Mouse (Mus musculus) frontal cortex, postnatal 36 days (tissue): ENCODE measurements around the gene Prom2.

ENCODE experiments used
- DNase-seq, 2 experiments: peaks; one replicate each; pipeline ENCODE4 v3.0.0; 2022; ENCODE audit warnings: low spot score in 2 of 2

Gene Prom2

DNA sequence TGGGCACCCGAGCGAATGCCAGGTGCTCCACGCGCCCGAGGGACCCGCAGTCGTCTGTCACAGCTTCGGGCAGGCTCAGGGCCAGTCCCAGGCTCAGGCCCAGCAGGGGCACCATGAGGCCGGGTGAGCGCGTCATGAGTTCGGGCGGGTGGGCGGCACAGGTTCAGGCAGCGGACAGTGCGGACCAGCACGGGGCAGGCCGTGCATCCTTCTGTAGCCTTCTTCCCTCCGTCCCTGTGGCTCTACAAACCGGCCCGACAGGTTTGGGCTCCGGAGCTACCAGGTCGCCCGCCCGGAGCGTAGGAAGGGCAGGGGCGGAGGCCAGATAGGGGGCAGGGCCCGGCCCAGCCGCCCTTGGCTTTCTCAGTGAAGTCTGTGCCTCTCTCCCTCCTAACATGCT, at the start of gene Prom2:
Prom2 (minus strand) TSS at position 283 of the 400 bp plus-strand sequence.
- DNase-seq = no peak

DNA sequence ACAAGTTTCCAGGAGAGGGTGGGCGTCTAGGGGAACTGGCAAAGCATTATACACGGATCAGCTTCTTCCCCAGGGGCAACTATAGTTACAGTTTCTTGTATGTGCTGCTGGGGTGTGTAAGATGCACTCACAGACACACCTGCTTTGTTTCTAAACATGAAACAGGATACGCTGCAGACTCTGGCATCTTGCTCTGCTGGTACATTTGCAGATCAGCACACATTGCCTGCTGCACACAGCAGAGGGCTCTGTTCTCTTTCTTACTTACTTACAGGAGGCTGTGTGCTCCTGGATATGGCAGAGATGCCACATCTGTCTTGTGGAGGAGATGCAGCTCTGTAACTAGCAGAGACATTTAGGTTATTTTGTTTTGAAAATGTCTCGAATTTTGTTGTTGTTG, 49.6 kb upstream of the Prom2 start:
- no peak for DNase-seq

DNA sequence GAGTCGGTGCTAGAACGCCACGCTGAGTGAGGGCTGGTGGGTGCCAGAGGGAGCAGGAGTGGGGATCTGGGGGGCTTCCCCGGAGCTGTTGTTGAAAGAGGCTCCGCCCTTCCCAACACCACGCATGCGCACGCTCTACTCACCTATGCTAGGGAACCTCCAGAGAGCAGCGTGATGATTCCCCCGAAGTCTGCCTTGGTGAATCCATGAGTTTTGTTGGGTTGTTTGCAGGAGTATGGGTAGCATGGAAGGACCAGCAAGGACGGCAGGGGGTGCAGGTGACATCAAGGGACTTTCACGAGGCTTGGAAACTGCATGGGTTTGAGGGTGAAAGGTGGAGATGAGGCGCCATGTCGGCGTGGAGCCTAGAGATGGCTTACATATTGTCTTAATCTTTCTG, 48.9 kb upstream of the Prom2 start:
- DNase-seq = no peak

DNA sequence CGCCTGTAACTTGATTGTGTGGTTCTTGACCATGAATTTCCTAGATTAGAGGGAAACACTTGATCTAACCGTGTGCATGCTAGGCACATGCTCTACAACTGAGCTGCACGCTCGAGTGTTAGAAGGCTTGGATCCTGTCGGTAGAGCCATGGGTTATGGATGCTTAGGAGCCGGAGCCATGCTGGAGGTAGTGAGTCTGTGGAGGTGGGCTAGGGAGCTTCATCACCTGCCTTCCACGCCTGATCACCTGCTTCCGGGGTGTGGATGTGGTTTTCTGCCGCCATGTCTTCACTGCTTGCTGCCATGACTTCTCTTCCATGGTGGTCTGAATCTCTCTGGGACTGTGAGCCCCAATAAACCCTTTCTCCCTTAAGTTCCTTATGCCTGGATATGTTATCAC, 47.6 kb upstream of the Prom2 start:
- DNase-seq = no peak

DNA sequence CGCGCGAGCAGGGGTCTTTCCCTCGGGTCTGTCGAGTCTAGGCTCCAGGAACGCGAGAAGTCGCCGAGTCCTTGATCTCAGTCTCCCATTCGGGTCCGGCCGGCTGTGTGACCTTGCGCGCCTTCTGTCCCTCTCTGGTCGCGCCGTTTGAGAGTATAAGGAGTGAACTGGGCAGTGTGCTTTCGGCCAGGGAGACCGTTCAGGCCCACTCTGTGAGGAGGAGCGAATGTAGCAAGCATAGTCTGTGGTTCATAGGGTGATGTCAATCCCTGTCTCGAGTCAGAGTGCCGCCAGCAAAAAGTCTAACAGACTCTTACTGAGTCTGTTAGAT, 46.2 kb upstream of the Prom2 start:
- DNase-seq = no peak

DNA sequence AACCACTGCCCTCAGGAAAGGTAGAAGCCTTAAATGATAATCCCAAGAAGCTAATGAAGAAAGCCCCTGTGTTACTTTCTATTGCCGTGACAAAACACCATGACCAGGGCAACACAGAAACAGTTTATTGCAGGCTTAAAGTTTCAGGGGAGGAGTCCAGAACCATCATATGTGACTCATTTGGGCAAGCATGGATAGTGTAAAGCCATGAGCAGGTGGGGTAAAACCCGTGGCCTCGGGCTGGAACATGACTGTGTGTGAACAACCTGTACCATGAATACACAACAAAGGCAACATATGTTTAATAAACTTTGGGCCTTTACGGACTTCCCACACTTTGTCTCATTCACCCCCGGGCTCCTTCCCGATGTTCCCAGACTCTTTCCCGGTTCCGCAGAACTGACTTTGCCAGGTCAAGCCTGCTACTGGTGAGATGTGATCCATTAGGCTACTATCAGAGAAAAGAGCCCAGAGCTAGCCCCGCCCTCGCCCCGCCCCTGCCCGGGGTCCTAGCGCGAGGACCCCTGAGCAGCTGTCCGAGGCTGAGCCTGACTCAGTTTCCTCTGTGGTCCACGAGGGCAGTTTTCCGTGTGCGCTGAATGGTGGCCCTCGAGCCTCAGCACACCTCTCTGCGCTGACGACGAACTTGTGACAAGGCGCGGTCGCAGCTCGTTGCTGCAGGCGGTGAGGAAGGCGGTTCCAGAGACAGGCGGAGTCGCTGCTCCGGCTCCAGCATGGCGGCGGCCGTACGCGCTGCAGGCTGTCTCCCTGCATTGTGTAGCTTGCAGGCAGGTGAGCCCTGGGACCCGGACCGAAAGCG, 45.6 kb upstream of the Prom2 start, which contains the start of the genes Zfp661 and Mrps5:
Zfp661 (minus strand) TSS at position 401 of the 820 bp plus-strand sequence.
Mrps5 (plus strand) TSS at position 529 of the 820 bp plus-strand sequence.
- DNase-seq = peak; percentile 84

DNA sequence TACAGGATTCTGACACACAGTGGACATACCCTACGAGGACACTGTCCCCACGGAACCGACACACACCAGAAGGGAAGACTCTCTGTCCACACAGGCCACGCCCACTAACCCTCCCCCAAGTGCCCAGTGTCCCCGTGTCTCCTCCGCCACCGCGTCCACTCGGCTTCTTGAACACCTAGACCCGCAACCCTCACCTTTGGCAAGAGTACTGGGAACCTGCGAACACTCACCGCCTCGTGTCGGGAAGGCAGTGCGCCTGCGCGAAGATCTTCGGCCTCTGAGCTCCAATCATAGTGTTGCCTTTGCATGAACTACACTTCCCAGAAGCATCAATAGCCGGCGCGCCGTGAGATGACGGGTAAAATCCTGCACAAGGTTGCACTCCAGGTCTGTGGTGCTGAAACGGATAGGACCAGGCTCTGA, 43.2 kb upstream of the Prom2 start:
- DNase-seq = peak; percentile 97

DNA sequence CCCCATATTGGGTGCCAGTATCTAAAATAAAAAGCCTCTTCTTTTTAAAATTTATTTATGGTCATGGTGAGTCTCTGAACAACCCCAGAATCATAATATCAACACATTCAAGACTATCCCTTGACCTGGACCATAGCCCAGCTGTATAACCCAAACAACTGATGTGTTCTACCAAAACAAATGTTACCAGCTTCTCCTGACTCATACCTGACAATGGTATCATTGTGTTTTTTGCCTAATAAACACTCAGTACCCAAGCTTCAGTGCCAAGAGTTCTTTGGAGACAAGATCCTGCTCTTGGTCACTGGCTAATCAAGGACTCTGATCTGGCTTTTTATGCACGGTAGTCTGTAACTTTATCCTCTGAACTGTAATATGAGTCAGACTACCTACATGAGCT, 32.1 kb upstream of the Prom2 start:
- DNase-seq = no peak

DNA sequence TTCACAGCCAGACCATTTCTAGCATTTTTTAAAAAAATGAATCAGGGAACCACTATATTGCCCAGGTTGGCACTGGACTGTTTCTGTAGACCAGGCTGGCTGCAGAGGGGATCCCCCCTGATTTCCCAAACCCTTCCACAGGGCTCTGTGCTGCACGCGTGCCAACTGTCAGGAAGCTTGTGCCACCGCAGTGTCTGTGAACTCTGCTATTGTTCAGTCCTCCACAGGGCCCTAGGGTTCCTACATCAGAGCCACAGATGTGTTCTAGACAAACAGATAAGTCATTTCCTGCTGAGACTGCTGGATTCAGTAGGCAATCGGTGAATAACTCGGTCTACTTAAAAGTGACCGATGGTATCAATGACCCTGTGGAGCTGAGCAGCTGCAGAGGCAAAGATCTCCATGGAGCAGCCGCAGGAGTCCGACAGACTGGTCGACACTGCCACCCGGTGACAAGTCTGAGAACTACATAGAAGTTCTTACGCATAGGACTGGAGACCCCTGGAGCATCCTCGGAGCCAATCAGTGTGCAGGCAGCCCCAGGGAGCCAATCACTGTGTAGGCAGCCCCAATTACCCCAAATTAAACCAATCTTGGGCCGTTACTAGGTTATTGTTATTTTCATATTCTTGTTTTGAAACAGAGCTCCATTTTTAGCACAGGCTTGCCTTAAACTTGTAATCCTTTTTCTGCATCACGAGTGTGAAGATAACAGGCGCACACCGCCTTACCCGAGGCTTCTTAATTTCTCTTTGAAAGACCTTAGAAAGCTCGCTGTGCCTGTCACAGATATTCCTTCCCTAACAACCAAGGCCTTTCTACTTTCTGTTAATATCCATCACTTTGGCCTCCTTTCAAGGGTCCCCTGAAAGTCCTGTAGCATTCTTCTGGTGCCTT, 18.1 kb upstream of the Prom2 start:
- DNase-seq = peak; percentile 91 to 98

DNA sequence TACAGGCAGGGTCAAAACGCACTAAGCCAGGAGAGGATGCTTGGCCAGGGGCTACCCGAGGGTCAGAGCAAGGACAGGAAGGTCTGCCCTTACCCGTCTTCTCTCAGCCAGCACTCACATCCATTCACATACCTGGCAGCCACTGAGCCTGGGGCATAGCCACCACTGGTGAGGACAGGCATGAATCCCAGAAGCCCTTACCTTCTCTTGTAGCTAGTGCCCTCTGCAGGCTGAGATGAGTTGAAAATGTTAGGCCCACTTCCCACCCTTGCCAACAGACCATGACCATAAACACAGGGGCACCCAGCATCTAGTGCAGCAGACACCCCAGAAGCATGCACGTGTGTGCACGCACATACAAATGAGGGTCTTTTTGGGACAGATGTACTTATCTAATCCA, 9.8 kb upstream of the Prom2 start:
- DNase-seq = peak; percentile 54 to 65

DNA sequence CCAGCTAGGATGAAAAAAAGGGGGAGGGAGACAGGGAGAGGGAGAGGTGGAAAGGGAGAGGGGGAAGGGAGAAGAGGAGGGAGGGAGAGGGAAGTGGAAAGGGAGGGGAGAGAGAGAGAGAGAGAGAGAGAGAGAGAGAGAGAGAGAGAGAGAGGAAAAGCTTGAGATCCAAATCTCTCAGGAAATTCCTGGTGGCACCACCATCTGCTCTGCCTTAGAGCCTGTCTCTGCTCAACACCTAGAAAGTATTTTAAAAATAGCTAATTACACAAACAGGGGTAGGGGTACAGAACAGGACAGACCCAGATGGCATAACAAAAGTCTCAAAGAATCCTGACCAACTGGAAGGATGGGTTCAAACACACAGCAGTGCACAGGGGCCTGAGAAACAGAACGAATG, 9.2 kb upstream of the Prom2 start:
- no peak for DNase-seq

DNA sequence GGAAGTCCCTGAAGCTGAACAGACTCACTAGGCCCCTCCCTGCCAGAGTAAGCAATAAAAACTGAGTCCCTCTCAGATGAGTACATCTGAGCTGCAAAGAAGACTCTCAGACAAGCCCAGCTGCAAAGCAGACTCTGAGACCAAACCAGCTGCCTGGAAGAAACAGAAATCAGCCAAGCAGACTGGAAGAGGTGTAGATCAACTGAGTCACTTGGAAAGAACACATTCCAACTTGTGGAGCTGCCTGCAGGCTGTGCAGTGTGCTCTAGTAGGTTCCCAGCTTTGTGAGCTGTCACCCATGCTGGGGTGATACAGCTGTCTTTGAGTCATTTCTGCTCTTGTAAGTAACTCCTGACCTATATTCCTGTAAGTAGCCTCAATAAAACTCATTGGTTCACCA, 8.4 kb upstream of the Prom2 start:
- DNase-seq = no peak

DNA sequence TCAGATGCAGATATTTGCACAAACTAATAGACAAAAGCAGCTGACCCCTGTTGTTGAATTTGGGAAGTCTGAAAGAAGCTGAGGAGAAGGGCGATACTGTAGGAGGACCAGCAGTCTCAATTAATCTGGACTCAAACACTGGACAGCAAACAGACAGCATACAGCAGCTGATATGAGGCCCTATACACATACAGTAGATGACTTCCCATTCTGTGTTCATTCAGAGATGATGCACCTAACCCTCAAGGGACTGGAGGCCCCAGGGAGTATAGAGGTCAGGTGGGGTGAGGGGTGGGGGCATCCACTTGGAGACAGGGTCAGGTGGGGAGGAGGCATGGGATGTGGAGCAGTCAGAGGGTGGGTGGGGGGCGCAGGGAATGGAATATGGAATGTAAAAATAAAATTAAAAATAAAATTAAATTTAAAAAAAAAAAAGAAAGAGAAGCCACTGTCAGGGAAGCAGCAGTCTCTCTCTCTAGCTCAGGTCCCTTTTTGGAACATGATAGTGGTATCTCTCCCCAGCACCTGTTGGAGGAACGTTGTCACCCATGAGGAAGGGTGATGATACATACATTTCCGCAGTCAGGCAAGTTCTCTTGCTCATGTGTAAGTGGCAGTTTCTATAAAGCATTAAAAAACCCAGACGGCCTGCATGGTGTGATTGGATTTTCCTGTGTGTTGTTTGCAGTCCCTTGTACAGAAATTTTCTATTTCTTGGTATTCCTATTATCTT, 7.2 kb upstream of the Prom2 start:
- no peak for DNase-seq

DNA sequence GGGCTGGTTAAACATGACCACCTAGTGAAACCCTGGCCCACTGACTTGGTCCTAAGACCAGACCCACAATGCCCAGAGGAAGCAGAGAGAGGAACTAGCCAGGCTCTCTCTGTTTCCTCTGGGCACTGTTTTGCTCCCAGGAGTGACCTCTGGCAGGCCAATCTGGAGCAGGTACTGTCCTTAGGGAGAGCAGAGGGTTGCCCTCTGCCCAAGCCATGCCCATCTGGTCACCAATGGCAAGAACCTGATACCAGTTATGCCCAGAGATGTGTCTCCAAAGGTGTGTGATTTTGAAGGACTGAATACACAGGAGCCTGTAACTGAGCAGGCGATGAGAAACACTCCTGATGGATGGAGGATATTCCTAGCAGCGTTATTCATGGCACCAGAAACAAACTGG, 430 bp upstream of the Prom2 start:
- DNase-seq = no peak

DNA sequence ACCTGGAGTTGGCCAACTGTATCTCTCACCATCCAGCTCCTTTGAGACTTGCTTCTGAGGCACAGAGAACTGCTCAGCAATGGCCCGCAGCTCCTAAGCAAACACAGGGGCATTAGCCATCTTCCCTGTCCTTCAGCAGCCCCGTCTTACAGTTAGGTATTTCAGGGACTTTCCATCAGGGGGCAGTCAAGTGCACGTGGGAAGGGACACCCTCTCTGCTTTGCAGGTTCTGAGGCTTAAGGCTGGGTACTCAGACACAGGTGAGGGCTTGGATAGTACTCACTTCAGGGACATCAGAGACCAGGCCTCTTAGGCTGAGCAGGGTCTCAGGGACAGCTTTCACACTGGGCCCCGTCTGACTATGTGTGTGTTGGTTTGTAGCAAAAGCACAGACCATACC, 1.8 kb downstream of the Prom2 start:
- no peak for DNase-seq

DNA sequence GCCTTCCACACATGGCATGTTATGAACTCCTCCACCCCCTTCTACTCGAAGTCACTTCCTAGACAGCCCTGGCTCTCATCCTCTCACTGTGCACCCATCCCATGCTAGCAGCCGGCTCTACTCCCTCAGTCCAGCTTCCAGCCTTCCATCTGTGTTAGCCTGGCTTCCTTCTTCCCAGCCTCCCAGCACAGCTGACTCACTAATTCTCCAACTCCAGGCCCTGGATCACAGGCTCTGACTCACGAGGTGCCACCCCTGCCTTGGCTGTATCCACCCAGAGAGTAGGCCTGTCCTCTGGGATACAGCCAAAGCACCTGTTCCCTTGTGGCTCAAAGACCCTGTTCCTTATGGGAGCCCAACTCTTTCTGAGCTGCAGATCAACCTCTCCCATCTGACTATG, 3.7 kb downstream of the Prom2 start:
- DNase-seq = peak; percentile 64 to 72

DNA sequence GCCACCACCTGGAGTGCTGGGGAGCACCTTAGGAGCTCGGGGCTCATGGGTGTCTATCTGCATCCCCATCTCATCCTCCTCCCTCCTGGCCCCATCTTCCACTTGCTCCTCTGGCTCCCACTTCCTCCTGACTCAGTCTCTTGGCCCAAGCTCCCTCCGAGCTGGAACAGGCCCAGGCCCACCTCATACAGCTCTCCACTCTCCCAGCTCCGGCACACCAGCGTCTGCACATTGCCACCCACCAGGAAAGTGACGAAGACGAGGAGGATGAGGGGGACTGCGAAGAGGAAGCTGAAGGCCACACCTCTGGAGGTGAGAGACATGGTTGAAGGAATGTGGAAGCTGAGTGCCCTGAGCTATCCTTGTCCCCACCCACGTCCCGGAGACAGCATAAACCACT, 5.9 kb downstream of the Prom2 start:
- DNase-seq = peak; percentile 73 to 88

DNA sequence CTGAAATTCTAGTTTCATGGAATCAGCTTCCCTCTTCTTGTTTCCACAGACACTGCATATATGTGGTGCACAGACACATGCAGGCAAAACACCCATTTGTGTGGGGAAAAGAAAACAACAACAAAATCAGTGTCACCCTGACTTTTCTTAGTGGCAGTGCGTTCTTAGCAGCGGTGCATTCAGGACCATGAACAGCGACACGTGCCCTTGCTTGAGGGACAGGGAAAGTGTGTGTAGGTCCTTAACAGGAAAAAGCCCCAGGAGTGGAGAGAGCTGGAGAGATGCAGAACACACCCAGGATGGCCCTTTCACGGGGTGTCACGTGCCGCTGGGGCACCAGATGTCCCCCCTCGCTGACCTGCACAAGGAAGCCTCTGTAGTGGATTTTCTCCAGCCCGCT, 8.9 kb downstream of the Prom2 start:
- no peak for DNase-seq

DNA sequence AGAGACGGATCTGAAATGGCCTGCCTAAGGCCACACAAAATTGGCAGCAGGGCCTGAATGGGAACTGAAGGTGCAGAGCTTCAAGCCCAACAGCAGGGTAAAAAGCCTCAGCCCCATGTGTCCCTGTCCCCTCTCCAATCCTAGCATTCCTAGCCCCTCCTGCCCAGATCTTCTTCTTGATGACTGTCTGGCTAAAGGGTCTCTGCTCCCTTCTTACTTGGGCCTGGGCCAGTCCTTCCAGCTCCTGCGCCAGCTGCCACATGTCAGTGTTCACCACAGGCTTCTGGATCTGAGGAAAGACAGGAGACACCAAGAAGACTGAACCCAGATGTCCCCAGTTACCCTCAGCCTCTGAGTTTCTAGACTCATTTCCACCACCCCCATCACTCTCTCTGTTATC, 9.7 kb downstream of the Prom2 start:
- no peak for DNase-seq

DNA sequence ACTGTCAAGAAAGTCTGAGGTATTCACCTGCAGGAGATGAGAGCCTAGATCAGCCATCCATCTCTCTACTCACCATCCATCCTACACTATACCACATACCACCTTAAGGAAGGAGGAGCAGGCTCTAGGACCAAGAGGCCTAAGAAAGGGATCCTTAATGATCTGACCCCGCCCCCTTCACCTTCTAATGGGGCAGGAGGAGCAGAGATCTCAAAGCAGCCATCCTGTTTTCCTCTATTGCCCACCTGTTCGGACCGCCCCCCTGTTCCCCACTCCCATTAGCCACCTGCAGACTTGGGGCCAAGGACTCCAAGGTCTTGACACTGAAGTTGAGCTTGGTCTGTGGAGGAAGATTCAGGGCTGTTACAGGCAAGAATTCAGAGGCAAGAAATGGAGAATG, 10.8 kb downstream of the Prom2 start:
- DNase-seq = no peak

DNA sequence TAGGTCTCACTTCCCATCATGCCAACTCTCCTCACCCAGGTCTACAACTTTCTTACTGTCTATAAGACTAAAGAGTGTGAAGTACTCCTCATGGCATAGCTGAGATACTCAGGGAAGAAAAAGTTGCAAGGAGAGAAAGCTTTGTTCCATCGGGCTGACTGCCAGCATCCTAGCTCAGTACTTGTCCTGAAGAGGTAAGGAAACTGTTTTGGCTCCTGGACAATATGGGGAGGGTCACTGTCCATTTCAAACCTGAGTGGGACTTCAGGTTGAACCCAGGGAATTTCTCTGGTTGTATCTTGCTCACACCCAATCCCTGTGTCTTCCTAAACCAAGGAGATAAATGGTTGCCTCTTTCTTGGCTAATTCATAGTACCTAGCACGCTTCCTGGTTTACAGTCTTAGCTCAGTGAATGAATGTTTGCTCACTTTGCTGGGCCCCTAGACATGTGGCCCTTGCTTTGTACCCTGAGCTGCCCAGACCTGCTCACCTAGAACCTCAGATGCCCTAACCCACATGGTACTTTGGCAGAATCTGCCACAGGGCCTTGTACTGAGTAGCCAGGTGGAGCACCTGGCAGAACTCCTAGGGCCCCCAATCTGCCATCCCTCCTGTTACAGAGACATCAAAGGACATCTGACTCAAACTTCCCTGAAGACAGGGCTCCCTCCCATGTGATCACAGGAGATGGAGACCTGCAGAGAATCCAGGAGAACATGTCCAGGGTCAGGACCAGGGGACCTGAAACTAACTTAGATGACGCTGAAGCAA, 16.1 kb downstream of the Prom2 start:
- no peak for DNase-seq
